Mouse (Mus musculus) gastrocnemius, postnatal 10 days (tissue): ENCODE measurements around the gene Tmem132a. TPM values are rescaled to one million over a fixed set of nuclear protein-coding genes. Genes with fewer than 3 reads are reported as not detected.
A peak's percentile ranks its signal among the peaks of the same experiment; 100 is the strongest.

Experiments
- DNase-seq: peaks from one replicate; pipeline ENCODE4 v3.0.0; 2021; ENCODE audit warnings: mixed read lengths
- total RNA-seq, 2 experiments: library from RNA; stranded (reverse); gene quantifications; 2 replicates each; pipeline ENCODE4 v1.2.3; 2021

Gene Tmem132a
- total RNA-seq, 2 experiments from 2014 or later: 26.9 to 29.9 TPM

- peak; percentile 76 for DNase-seq
These were observed 38.3 kb downstream of the Tmem132a start for GRCm38 (mm10) chr19:10831424-10831823.

DNA sequence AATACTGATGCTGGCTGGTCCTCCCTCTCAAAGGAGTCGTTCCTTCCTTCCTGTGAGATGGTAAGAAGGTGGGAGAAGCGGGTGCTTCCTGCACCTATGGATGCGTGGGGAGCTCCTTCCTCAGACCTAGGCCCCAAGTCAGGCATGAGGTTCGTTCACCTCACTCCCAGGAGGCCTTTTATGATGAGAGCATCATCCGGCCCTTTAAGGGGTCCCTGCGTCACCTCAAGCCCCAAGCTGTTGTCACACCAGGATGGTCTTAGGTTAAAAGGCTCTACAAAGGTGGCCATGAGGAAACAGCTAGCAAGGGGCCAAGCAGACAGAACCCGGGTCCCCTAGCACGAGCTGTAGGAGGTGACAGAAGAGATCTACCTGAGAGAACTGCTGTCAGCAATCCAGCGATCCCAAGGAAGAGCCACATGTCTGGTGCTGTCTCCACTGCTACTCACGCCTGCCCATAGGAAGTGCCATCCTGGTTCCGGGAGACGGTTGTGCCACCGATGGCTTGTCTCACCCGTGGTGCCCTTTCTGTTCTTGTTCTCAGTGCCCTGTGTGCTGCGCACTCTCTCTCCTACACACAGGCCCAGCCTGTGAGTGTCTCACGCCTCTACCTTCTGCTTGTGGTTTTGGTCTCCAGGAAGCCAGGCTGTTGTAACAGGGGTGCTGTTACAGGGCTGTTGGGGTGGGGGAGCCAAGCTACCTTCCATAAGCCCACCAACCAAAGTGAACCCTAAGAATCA lies 40.1 kb downstream of the Tmem132a start, which contains the start of gene Cd6:
Gene Cd6 (minus strand): TSS at position 623 of the 740 bp plus-strand sequence.
- DNase-seq: no peak

DNA sequence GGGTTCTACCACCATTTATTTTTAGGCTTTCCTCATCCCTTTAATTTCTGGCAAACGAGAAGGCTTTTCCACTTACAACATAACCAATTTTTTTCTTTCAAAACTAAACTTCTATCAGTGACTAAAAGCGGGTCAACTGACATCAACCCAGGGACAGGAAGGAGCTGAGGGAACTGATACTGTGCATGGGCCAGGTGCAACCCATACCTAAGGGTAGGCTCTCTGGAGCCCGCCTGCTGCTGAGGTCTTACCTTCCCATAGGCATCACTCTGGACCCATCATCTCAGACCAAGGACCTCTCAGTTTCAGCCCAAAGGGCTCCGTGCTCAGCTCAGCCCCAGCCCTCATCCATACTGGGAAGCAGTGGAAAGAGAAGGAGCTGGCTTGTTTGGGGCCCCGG lies 41.4 kb downstream of the Tmem132a start:
- no peak for DNase-seq

DNA sequence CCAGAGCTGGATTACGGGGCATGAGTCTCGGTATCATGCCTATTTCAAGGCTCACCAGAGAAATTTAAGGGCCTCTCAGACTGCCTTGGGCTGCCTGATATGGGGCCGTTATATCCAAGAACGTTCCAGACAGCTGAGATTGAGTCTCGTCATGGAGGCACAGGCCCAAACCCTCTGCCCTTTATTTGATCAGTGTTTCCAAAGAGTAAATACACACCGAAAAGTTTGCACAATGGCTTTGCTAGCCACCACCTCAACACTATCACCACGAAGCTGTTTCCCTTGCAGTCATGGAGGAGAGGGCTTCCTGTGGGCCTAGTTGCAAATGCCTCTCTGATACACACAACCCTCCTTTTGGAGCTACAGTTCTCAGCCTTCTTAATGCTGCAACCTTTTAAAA lies 45.7 kb downstream of the Tmem132a start:
- DNase-seq: no peak

DNA sequence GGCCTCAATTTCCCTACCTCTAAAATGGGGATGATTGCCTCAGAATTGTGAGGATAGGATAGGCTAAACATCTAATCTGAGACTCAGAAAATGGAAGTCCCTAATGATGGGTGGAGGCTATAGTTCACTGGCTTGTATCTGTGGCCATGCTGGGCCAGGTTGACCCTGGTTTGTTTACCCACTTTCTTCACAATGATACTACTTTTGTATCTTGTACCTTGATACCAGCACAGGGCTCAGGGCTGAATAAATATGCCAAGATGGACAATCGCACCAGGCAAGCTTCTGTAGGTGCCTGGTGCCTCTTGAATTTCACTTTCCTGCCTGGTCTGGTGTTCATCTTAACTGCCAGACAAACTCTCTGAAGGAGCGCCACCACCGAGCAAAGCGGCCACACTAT lies 47.2 kb downstream of the Tmem132a start:
- DNase-seq: no peak

DNA sequence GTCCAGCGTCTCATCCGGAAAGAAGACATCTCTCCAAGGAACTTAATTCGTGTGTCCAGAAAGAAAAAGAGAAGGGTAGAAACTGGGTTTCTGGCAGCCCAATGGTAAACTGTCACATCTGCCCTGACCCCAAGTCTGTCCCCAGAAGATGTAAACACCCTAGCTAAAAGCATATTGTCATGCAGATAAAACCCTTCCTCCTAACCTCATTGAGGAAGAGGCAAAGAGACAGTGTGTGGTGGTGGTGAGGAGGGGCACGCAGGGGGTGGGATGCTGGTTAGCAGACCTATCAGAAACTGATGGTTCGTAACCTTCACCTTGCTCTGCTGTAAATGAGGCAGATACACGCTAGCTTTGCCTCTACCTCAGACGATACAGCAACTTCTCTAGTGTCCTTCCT lies 48.4 kb downstream of the Tmem132a start:
- DNase-seq: no peak

DNA sequence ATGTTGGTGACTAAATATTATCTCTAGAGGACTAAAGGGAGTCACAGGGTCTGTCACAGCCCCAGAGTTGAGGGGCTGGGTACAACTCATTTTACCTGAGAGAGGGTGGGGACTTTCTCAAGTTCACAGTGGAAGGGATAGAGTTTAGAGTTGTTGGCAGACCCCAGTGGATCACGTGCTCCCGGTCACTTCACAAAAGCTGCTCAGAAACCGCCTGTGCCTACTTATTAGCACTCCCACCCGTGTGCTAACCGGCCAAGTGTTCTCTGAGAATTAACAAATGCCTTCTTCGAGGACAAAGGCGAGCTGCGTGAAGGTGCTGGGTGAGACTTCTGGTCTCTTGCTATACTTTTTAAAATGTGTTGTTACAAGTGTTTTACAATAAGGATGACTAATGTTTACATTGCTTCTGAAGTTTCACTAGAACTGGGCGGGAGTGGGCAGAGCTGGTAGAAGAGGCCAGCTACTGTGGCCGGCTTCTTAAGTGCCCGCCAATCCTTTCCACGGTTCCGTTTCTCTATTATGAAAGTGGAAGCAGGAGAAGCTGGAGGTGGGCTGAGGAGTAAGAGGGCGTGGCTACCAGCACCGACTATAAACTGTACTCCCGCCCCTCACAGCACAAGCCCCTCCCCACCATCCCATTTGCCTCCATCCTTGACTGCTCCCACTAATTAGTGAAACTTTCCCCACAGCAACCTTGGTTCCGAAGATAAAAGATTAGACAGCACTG lies 51.4 kb downstream of the Tmem132a start:
- DNase-seq: no peak

GRCm38 (mm10) chr19:10816462-10816861 lies 53.3 kb downstream of the Tmem132a start:
- DNase-seq: no peak

DNA sequence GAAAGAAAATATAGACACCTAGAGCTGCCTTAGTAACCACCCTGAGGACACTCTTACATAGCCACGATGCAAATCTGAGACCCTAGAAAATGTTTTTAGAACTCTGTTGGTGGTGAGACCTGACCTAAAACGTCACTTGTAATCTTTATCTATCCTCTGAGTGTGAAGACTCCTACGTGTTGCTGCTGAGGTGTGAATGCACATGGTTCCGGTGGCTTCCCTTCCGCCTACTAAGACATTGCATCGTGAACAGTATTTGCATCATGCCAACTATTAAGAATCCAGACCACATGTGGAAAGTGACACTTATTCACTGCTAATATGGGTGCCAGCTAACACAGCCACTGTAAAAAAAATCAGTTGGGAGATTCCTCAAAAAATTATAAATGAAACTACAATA lies 53.9 kb downstream of the Tmem132a start:
- DNase-seq: no peak

DNA sequence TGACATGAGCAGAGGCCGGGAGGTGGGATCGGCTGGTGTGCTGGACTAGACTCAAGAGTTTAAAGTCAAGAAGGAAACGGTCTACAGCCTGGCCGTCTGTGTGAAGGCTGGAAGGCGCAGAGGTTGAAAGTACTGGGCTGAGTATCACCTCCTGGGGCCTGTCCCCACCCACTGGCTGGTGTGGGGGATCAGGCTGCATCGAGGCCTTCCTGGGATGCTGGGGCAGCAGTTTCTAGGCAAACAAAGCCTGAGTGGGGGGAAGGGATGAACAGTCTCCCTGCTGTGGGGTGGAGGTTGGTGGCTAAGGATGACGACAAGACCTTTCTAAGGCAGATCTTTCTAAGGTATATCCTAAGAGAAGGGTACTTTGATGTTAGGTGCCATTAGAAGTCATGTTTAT lies 55.8 kb downstream of the Tmem132a start:
- no peak for DNase-seq

GRCm38 (mm10) chr19:10813039-10813438 lies 56.7 kb downstream of the Tmem132a start:
- no peak for DNase-seq

GRCm38 (mm10) chr19:10811471-10811870 lies 58.3 kb downstream of the Tmem132a start:
- DNase-seq: no peak

DNA sequence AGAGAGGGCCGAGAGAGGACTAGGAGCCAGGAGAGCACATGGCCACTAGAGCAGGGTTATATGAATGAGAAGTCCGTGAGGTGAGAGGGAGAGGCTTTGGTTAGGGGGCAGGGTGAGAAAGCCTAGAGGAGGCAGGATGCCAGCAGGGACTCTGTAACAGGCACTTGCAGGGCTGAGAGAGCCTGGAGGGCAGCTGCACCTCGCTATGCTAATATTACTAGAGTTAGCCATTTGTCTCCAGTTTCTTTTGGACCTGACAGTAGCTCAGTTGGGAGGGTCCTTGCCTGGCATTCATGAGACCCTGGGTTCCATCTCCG lies 59.6 kb downstream of the Tmem132a start:
- no peak for DNase-seq

GRCm38 (mm10) chr19:10809428-10810175 lies 60.1 kb downstream of the Tmem132a start:
- DNase-seq: no peak

DNA sequence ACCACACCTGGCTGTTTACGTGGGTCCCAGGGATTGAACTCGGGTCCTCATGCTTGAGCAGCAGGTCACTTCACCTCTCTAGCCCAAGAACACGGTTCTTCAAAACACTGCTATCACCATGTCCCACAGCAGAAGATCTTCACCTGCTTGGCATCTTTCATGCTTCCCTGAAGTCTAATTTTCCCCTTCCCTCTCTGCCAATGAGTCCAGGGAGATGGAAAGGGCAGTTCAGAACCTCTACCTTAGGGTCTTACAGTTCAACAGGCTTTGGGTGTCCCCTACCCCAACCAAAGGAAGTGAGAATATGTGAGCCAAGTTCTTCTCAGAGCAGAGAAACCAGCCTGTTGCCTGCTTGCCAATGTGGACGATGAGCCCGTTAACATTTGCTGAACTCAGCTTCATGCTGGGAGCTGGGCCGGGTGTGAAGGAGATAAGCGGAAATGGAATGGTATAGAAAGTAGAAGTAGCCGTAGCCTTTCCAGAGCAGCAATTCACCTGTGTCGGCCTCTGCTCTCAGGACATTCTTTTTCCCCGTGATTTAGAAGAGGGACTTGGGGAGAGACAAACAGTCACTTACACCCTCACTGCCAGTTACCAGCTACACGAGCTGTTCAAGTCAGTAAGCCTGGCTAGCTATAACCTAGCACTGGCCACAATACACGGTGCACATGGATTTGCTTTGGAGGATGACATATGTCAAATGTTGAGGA lies 61.1 kb downstream of the Tmem132a start:
- no peak for DNase-seq

Other genes starting within 250 kb of the Tmem132a start
- gene Vwce, start 235.7 kb downstream of the Tmem132a start, total RNA-seq: under 1 TPM; 0.05 to 0.81 TPM
- not detected for gene Pga5, start 191.9 kb downstream of the Tmem132a start, total RNA-seq
- 10 to 100 TPM; 17.3 to 23.1 TPM for gene Vps37c, start 181.2 kb downstream of the Tmem132a start, total RNA-seq
- gene Cd5, start 130.9 kb downstream of the Tmem132a start, total RNA-seq: under 1 TPM in 1 of 2 experiments, not detected in 1; 0.25 TPM
- under 1 TPM in 1 of 2 experiments, not detected in 1; 0.26 TPM for gene Cd6, start 39.9 kb downstream of the Tmem132a start, total RNA-seq
- 1 to 10 TPM in 1 of 2 experiments, under 1 TPM in 1; 0.75 to 1.6 TPM for gene Slc15a3, start 30.2 kb downstream of the Tmem132a start, total RNA-seq
- 100 to 1,000 TPM; 208 to 212 TPM for gene Tmem109, start 12.1 kb upstream of the Tmem132a start, total RNA-seq
- 100 to 1,000 TPM; 264 to 270 TPM for gene Prpf19, start 25.3 kb upstream of the Tmem132a start, total RNA-seq
- under 1 TPM in 1 of 2 experiments, not detected in 1; 0.23 TPM for gene Zp1, start 50.7 kb upstream of the Tmem132a start, total RNA-seq
- gene Ptgdr2, start 67.2 kb upstream of the Tmem132a start, total RNA-seq: under 1 TPM in 1 of 2 experiments, not detected in 1; 0.14 TPM
- gene Ccdc86, start 79.3 kb upstream of the Tmem132a start, total RNA-seq: 10 to 100 TPM; 26.9 to 27.3 TPM
- gene Ms4a10, start 104.7 kb upstream of the Tmem132a start, total RNA-seq: not detected
- not detected for gene Ms4a15, start 123.3 kb upstream of the Tmem132a start, total RNA-seq
- gene Ms4a18, start 148.1 kb upstream of the Tmem132a start, total RNA-seq: not detected
- 1 to 10 TPM in 1 of 2 experiments, under 1 TPM in 1; 0.73 to 1.1 TPM for gene Ms4a8a, start 211.2 kb upstream of the Tmem132a start, total RNA-seq